Mouse (Mus musculus): Measurements from ENCODE around the gene Micu2.
"Not testable (repeated sequence)": the region's sequence is repeated elsewhere in the genome, so short reads cannot be mapped to it uniquely, and the experiment has no call there.

Gene Micu2

GRCm38 (mm10) chr14:57951089-57951488 lies 48.0 kb downstream of the Micu2 start:
- peak; percentile 54 to 56 for DNase-seq

- no peak for DNase-seq
Measured at GRCm38 (mm10) chr14:57945834-57946233, 53.2 kb downstream of the Micu2 start.

- no peak for DNase-seq
Measured at GRCm38 (mm10) chr14:57937297-57937696, 61.8 kb downstream of the Micu2 start.

GRCm38 (mm10) chr14:57934666-57935065 lies 64.4 kb downstream of the Micu2 start:
- DNase-seq = no peak

GRCm38 (mm10) chr14:57933608-57934007 lies 65.5 kb downstream of the Micu2 start:
- DNase-seq = no peak

GRCm38 (mm10) chr14:57932881-57933443 lies 66.1 kb downstream of the Micu2 start:
- DNase-seq = no peak

- peak; percentile 27 to 63 for DNase-seq
Measured at GRCm38 (mm10) chr14:57921428-57922131, 77.5 kb downstream of the Micu2 start.

GRCm38 (mm10) chr14:57920568-57921310 lies 78.3 kb downstream of the Micu2 start:
- peak in 1 of 2 experiments; percentile 33 for DNase-seq

- DNase-seq = no peak
Measured at GRCm38 (mm10) chr14:57919148-57919875, 79.8 kb downstream of the Micu2 start.

- no peak for DNase-seq
Measured at GRCm38 (mm10) chr14:57915341-57915740, 83.7 kb downstream of the Micu2 start.

GRCm38 (mm10) chr14:57912211-57913007 lies 86.7 kb downstream of the Micu2 start:
- not testable (repeated sequence) for DNase-seq

- DNase-seq = not testable (repeated sequence)
Measured at GRCm38 (mm10) chr14:57911787-57912186, 87.3 kb downstream of the Micu2 start.

GRCm38 (mm10) chr14:57911316-57911715 lies 87.7 kb downstream of the Micu2 start:
- no peak for DNase-seq

- peak; percentile 88 to 91 for DNase-seq
Measured at GRCm38 (mm10) chr14:57910501-57911068, 88.5 kb downstream of the Micu2 start.

- no peak for DNase-seq
Measured at GRCm38 (mm10) chr14:57909297-57909696, 89.8 kb downstream of the Micu2 start.

- no peak for DNase-seq
Measured at GRCm38 (mm10) chr14:57908431-57908830, 90.6 kb downstream of the Micu2 start.

GRCm38 (mm10) chr14:57901998-57902397 lies 97.1 kb downstream of the Micu2 start:
- no peak for DNase-seq

- no peak for DNase-seq
Measured at GRCm38 (mm10) chr14:57896882-57897281, 102.2 kb downstream of the Micu2 start.

- not testable (repeated sequence) for DNase-seq
Measured at GRCm38 (mm10) chr14:57896088-57896871, 102.8 kb downstream of the Micu2 start.

GRCm38 (mm10) chr14:57894346-57894745 lies 104.7 kb downstream of the Micu2 start:
- no peak for DNase-seq

GRCm38 (mm10) chr14:57892961-57893360 lies 106.1 kb downstream of the Micu2 start:
- DNase-seq = no peak

Measured in kidney, postnatal 25 days (tissue).